Mouse (Mus musculus) CH12.LX (cell line): ENCODE measurements around the gene Atl1. TPM values are rescaled to one million over a fixed set of nuclear protein-coding genes. Genes with fewer than 3 reads are reported as not detected.

Experiments used
- DNase-seq: peaks from one replicate; pipeline ENCODE4 v3.0.0-alpha.2; 2013; ENCODE audit errors: extremely low read depth
- H3K27ac ChIP-seq: 2 replicates; pipeline ENCODE4 v1.5.1; 2012; ENCODE audit warnings: low read depth, mild to moderate bottlenecking, control low read depth, moderate library complexity; ENCODE audit not compliant: insufficient read depth
- H3K27me3 ChIP-seq: replicated peaks from 2 replicates; pipeline ENCODE3; 2012; ENCODE audit warnings: inconsistent platforms
- H3K36me3 ChIP-seq, 2 experiments: replicated peaks in 1 of 2; 2 replicates each; pipeline versions ENCODE3 to v1.6.1; 2012; ENCODE audit warnings: inconsistent platforms in 1 of 2, low read length in 1 of 2, mild to moderate bottlenecking in 1 of 2, mixed read lengths in 1 of 2, moderate library complexity in 1 of 2; ENCODE audit not compliant: control insufficient read depth in 1 of 2, insufficient read depth in 1 of 2
- H3K4me1 ChIP-seq, 2 experiments: 2 replicates each; pipeline ENCODE4 v1.6.1; 2012; ENCODE audit warnings: inconsistent platforms in 1 of 2, moderate library complexity in 1 of 2; ENCODE audit not compliant: insufficient read depth in 2 of 2, control insufficient read depth in 1 of 2
- H3K4me2 ChIP-seq: 2 replicates; pipeline ENCODE4 v1.6.1; 2012; ENCODE audit warnings: low read depth, mild to moderate bottlenecking, control low read depth; ENCODE audit not compliant: poor library complexity, insufficient read depth, severe bottlenecking
- H3K4me3 ChIP-seq, 3 experiments: fragments of 150-350 bp in 1 of 3; sonication (generic) in 1 of 3; replicated peaks in 1 of 3; 2 replicates each; pipeline versions ENCODE3 to v1.5.1; 2011 to 2012; ENCODE audit warnings: low read depth in 2 of 3, low read length in 2 of 3, mild to moderate bottlenecking in 2 of 3, moderate library complexity in 2 of 3, control low read depth in 1 of 3, improper control_type of control experiment in 1 of 3, inconsistent platforms in 1 of 3, mixed read lengths in 1 of 3; ENCODE audit not compliant: poor library complexity in 1 of 3
- H3K79me2 ChIP-seq: replicated peaks from 2 replicates; pipeline ENCODE4 v1.6.1; 2012; ENCODE audit warnings: mild to moderate bottlenecking, moderate library complexity; ENCODE audit not compliant: control insufficient read depth, poor library complexity, insufficient read depth, severe bottlenecking; ENCODE audit errors: extremely low read depth
- H3K9ac ChIP-seq: 2 replicates; pipeline ENCODE4 v1.6.1; 2012; ENCODE audit warnings: low read depth, mild to moderate bottlenecking, control low read depth, moderate library complexity; ENCODE audit not compliant: insufficient read depth
- H3K9me3 ChIP-seq: replicated peaks from 2 replicates; pipeline ENCODE3; 2012; ENCODE audit warnings: low read length, inconsistent platforms, mixed read lengths
- BHLHE40 ChIP-seq: IDR thresholded peaks from 2 replicates; pipeline ENCODE4 v1.6.1; 2011; ENCODE audit warnings: mild to moderate bottlenecking, low read depth, low read length, improper control_type of control experiment
- CHD1 ChIP-seq: IDR thresholded peaks from 2 replicates; pipeline ENCODE4 v1.6.1; 2012; ENCODE audit warnings: low read depth, low read length, improper control_type of control experiment, inconsistent platforms
- CHD2 ChIP-seq: IDR thresholded peaks from 2 replicates; pipeline ENCODE4 v1.6.1; 2011; ENCODE audit warnings: low read length, improper control_type of control experiment
- CTCF ChIP-seq, 2 experiments: IDR thresholded peaks in 1 of 2; conservative IDR thresholded peaks in 1 of 2; 2 replicates each; pipeline ENCODE4 v1.5.1; 2011 to 2012; ENCODE audit warnings: low read depth in 2 of 2, low read length in 2 of 2, improper control_type of control experiment in 1 of 2, inconsistent platforms in 1 of 2, mild to moderate bottlenecking in 1 of 2, moderate library complexity in 1 of 2
- EP300 ChIP-seq: IDR thresholded peaks from 2 replicates; pipeline ENCODE4 v1.6.1; 2011; ENCODE audit warnings: low read length, improper control_type of control experiment
- GABPA ChIP-seq: IDR thresholded peaks from 2 replicates; pipeline ENCODE4 v1.6.1; 2012; ENCODE audit warnings: low read depth, low read length, improper control_type of control experiment, inconsistent platforms; ENCODE audit not compliant: insufficient replicate concordance
- HCFC1 ChIP-seq: IDR thresholded peaks from 2 replicates; pipeline ENCODE4 v1.6.1; 2012; ENCODE audit warnings: low read depth, mild to moderate bottlenecking, inconsistent platforms, low read length, improper control_type of control experiment
- IRF4 ChIP-seq: IDR thresholded peaks from 2 replicates; pipeline ENCODE4 v1.6.1; 2014; ENCODE audit warnings: low read depth, mild to moderate bottlenecking, inconsistent platforms, low read length, improper control_type of control experiment
- JUND ChIP-seq: conservative IDR thresholded peaks from 2 replicates; pipeline ENCODE4 v1.6.1; 2011; ENCODE audit warnings: low read depth, low read length, improper control_type of control experiment
- MEF2A ChIP-seq: IDR thresholded peaks from 2 replicates; pipeline ENCODE4 v1.6.1; 2014; ENCODE audit warnings: low read depth, mild to moderate bottlenecking, inconsistent platforms, low read length, improper control_type of control experiment, borderline replicate concordance
- MXI1 ChIP-seq: IDR thresholded peaks from 2 replicates; pipeline ENCODE4 v1.6.1; 2011; ENCODE audit warnings: mild to moderate bottlenecking, low read depth, low read length, improper control_type of control experiment
- MYC ChIP-seq: IDR thresholded peaks from 2 replicates; pipeline ENCODE4 v1.6.1; 2011; ENCODE audit warnings: low read depth, mild to moderate bottlenecking, improper control_type of control experiment, low read length
- NELFE ChIP-seq: IDR thresholded peaks from 2 replicates; pipeline ENCODE4 v1.6.1; 2011; ENCODE audit warnings: low read depth, low read length, improper control_type of control experiment
- POLR2A ChIP-seq: IDR thresholded peaks from 2 replicates; pipeline ENCODE4 v1.6.1; 2011; ENCODE audit warnings: low read depth, mild to moderate bottlenecking, improper control_type of control experiment, low read length
- POLR2AphosphoS2 ChIP-seq: IDR thresholded peaks from 2 replicates; pipeline ENCODE4 v1.6.1; 2011; ENCODE audit warnings: low read depth, low read length, improper control_type of control experiment
- RAD21 ChIP-seq: IDR thresholded peaks from 2 replicates; pipeline ENCODE4 v1.6.1; 2011; ENCODE audit warnings: low read depth, mild to moderate bottlenecking, low read length, improper control_type of control experiment, moderate library complexity
- RCOR1 ChIP-seq: conservative IDR thresholded peaks from 2 replicates; pipeline ENCODE4 v1.6.1; 2012; ENCODE audit warnings: low read depth, mild to moderate bottlenecking, inconsistent platforms, low read length, improper control_type of control experiment
- SIN3A ChIP-seq: IDR thresholded peaks from 2 replicates; pipeline ENCODE4 v1.6.1; 2012; ENCODE audit warnings: low read length, improper control_type of control experiment, inconsistent platforms
- SMC3 ChIP-seq: IDR thresholded peaks from 2 replicates; pipeline ENCODE4 v1.6.1; 2011; ENCODE audit warnings: low read depth, low read length, improper control_type of control experiment
- TBP ChIP-seq: conservative IDR thresholded peaks from 2 replicates; pipeline ENCODE4 v1.6.1; 2011; ENCODE audit warnings: low read depth, low read length, improper control_type of control experiment
- TCF12 ChIP-seq: IDR thresholded peaks from 2 replicates; pipeline ENCODE4 v1.6.1; 2014; ENCODE audit warnings: low read depth, mild to moderate bottlenecking, inconsistent platforms, low read length, improper control_type of control experiment
- USF1 ChIP-seq: IDR thresholded peaks from 2 replicates; pipeline ENCODE4 v1.6.1; 2014; ENCODE audit warnings: low read depth, mild to moderate bottlenecking, inconsistent platforms, low read length, improper control_type of control experiment
- ZMIZ1 ChIP-seq: IDR thresholded peaks from 2 replicates; pipeline ENCODE4 v1.6.1; 2012; ENCODE audit warnings: low read depth, mild to moderate bottlenecking, inconsistent platforms, low read length, improper control_type of control experiment
- ZNF384 ChIP-seq: IDR thresholded peaks from 2 replicates; pipeline ENCODE4 v1.6.1; 2012; ENCODE audit warnings: low read depth, low read length, improper control_type of control experiment, inconsistent platforms
- dilution Hi-C: fragments of 300-500 bp; cut with MboI; formaldehyde crosslinking; loops from 2 replicates; pipeline ENCODE4 v1.14.3; 2020; ENCODE audit warnings: low sequenced_read_pairs; ENCODE audit not compliant: extremely low pct_unique_long_range_greater_than_20kb, extremely low pct_ligation_motif_present
- in situ Hi-C: fragments of 300-500 bp; cut with MboI; formaldehyde crosslinking; loops from 3 replicates; pipeline ENCODE4 v1.14.3; 2019; ENCODE audit warnings: low sequenced_read_pairs, low pct_ligation_motif_present, low pct_unique_long_range_greater_than_20kb, mixed read lengths
- polyA plus RNA-seq: library from polyadenylated mRNA; unstranded; fragments of >175 nt; gene quantifications from 2 replicates; pipeline ENCODE4 v1.2.1, GENCODE M21; 2012; ENCODE audit warnings: low read depth; ENCODE audit not compliant: insufficient read length
- total RNA-seq, 2 experiments: library from RNA; depleted of rRNA; stranded (reverse); fragments of 300-350 nt in 1 of 2; fragments of >200 nt in 1 of 2; gene quantifications; 2 replicates each; pipeline ENCODE4 v1.2.3; 2012 to 2014

Atl1 gene
- total and polyA plus RNA-seq, 3 experiments = 0.51 to 0.74 (median 0.64) TPM

DNA sequence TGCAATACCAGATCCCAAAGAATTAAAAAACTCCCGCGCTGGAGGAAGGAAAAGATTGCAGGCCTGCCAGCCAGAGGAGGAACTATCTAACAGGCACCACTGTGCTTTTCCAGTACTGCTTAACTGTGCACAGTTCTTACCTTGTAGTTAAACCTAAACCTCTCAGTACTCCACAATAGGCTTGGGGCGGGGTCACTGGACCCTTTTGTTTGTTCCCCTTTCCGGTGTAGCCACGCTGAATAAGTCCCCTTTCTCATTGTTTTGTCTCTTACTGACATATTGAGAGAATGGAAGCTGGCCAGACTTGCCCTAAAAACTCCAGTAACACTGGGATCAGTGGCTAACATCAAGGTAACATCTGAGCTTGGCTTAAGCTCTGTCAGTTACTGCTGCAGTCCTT, 45.3 kb downstream of the Atl1 start:
- no peaks in the 10 kb centered on the region for H3K27me3 ChIP-seq
- dilution Hi-C loops (no loop called here), in situ Hi-C loops (no loop called here)
- no peaks in the 10 kb centered on the region for H3K36me3 ChIP-seq
- H3K79me2 ChIP-seq = no peaks in the 10 kb centered on the region
- H3K4me2 ChIP-seq = no peak overlapping the region
- no peak for DNase-seq
- H3K9ac ChIP-seq = no peak overlapping the region
- no peaks in the 10 kb centered on the region for H3K9me3 ChIP-seq
- TF ChIP-seq SIN3A (no peak), POLR2A (no peak), EP300 (no peak), CHD1 (no peak), JUND (no peak), MXI1 (no peak), NELFE (no peak), ZMIZ1 (no peak), SMC3 (no peak), IRF4 (no peak), MYC (no peak), USF1 (no peak), TCF12 (no peak), CTCF (conservative IDR thresholded peaks at IDR 0.05 in 1 of 2, IDR thresholded peaks at IDR 0.05 in 1 of 2; ENCODE audit: low read depth in 2 of 2, low read length in 2 of 2) (no peak), ZNF384 (no peak), RCOR1 (no peak), MEF2A (no peak), CHD2 (no peak)
- H3K4me1 ChIP-seq = no peaks in the 10 kb centered on the region
- no peak overlapping the region for H3K27ac ChIP-seq
- no peak overlapping the region for H3K4me3 ChIP-seq

DNA sequence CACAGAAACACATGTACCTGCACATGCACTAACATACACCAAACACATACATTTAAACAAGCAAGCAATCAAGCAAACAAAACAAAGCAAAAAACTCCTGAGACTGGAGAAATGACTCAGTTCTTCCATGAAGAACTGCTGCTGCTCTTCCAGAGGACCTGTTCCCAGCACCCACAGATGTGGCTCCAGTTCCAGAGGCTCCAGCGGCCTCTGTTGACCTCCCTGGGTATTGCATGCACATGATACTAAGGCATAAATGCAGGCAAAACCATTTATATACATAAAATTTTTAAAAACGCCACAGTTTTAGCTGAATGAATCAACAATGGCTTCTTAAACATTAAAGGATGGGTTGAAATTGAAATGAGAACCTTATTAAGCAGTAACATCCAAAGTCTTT, 46.9 kb downstream of the Atl1 start:
- Histone ChIP-seq H3K27ac (no peak overlapping the region), H3K4me3 (no peak overlapping the region), H3K4me2 (no peak overlapping the region), H3K36me3 (no peaks in the 10 kb centered on the region), H3K27me3 (no peaks in the 10 kb centered on the region), H3K9me3 (no peaks in the 10 kb centered on the region), H3K4me1 (no peaks in the 10 kb centered on the region), H3K9ac (no peak overlapping the region), H3K79me2 (no peaks in the 10 kb centered on the region)
- peak; percentile 6 for DNase-seq
- dilution Hi-C loops = no loop called here
- in situ Hi-C loops = no loop called here
- TF ChIP-seq CHD1 = no peak
- no peak for TF ChIP-seq TBP
- no peak for TF ChIP-seq POLR2AphosphoS2
- TF ChIP-seq RAD21 = peak; percentile 12; the same call in 1 of the 2 replicates
- TF ChIP-seq CTCF (conservative IDR thresholded peaks at IDR 0.05 in 1 of 2, IDR thresholded peaks at IDR 0.05 in 1 of 2; ENCODE audit: low read depth in 2 of 2, low read length in 2 of 2) = peak in 1 of 2 experiments; percentile 24; a peak in 2 of 4 replicates
- no peak for TF ChIP-seq GABPA
- TF ChIP-seq BHLHE40 = no peak
- TF ChIP-seq HCFC1 = no peak
